Mouse (Mus musculus) myocyte (in vitro differentiated cells): ENCODE data around the gene Cracr2b.

ENCODE experiments used
- CEBPB ChIP-seq: IDR thresholded peaks from 2 replicates; pipeline ENCODE4 v1.6.1; 2011; ENCODE audit warnings: mild to moderate bottlenecking, moderate library complexity; ENCODE audit not compliant: poor library complexity, insufficient read depth, severe bottlenecking
- MAX ChIP-seq: IDR thresholded peaks from one replicate; pipeline ENCODE4 v1.6.1; 2011; ENCODE audit warnings: low read depth, mild to moderate bottlenecking, control low read depth
- MYOD1 ChIP-seq, 3 experiments: IDR thresholded peaks; one replicate each; pipeline ENCODE4 v1.6.1; 2011; ENCODE audit warnings: control low read depth in 2 of 3, low read depth in 2 of 3, mild to moderate bottlenecking in 2 of 3, moderate library complexity in 1 of 3; ENCODE audit not compliant: insufficient read length in 2 of 3, control insufficient read depth in 1 of 3
- MYOG ChIP-seq, 3 experiments: IDR thresholded peaks; one replicate each; pipeline ENCODE4 v1.6.1; 2011; ENCODE audit warnings: control low read depth in 2 of 3, low read depth in 2 of 3, mild to moderate bottlenecking in 2 of 3; ENCODE audit not compliant: insufficient read length in 2 of 3, control insufficient read depth in 1 of 3, insufficient read depth in 1 of 3
- POLR2A ChIP-seq: IDR thresholded peaks from one replicate; pipeline ENCODE4 v1.6.1; 2011; ENCODE audit warnings: low read depth, mild to moderate bottlenecking, control low read depth, moderate library complexity; ENCODE audit not compliant: insufficient read length
- POLR2AphosphoS2 ChIP-seq: IDR thresholded peaks from one replicate; pipeline ENCODE4 v1.6.1; 2011; ENCODE audit warnings: low read depth, control low read depth; ENCODE audit not compliant: insufficient read length
- REST ChIP-seq: IDR thresholded peaks from one replicate; pipeline ENCODE4 v1.6.1; 2011; ENCODE audit warnings: mild to moderate bottlenecking, control low read depth, moderate library complexity; ENCODE audit not compliant: insufficient read depth, insufficient read length
- TCF12 ChIP-seq: IDR thresholded peaks from one replicate; pipeline ENCODE4 v1.6.1; 2011; ENCODE audit warnings: mild to moderate bottlenecking, control low read depth; ENCODE audit not compliant: poor library complexity, insufficient read depth, severe bottlenecking
- TCF3 ChIP-seq: IDR thresholded peaks from one replicate; pipeline ENCODE4 v1.6.1; 2011; ENCODE audit warnings: low read depth, control low read depth; ENCODE audit not compliant: insufficient read length
- USF1 ChIP-seq: IDR thresholded peaks from one replicate; pipeline ENCODE4 v1.6.1; 2011; ENCODE audit warnings: low read depth, mild to moderate bottlenecking, control low read depth, moderate library complexity

GRCm38 (mm10) chr7:141480842-141481497 is 20.1 kb downstream of the Cracr2b start:
- TF ChIP-seq TCF12 (no peak), REST (no peak), POLR2A (no peak), POLR2AphosphoS2 (no peak), MYOG (IDR thresholded peaks at IDR 0.05; ENCODE audit: control insufficient read depth in 1 of 3, insufficient read depth in 1 of 3, insufficient read length in 2 of 3, low read depth in 2 of 3) (no peak), USF1 (no peak), MAX (no peak), MYOD1 (IDR thresholded peaks at IDR 0.05; ENCODE audit: control insufficient read depth in 1 of 3, insufficient read length in 2 of 3, low read depth in 2 of 3) (no peak), CEBPB (no peak), TCF3 (no peak)
